Mouse (Mus musculus): ENCODE measurements around the gene Dcaf15. TPM values are rescaled to one million over a fixed set of nuclear protein-coding genes. Genes with fewer than 3 reads are reported as not detected.

The Dcaf15 gene
- polyA plus RNA-seq, 1 experiment, result 108 TPM

DNA sequence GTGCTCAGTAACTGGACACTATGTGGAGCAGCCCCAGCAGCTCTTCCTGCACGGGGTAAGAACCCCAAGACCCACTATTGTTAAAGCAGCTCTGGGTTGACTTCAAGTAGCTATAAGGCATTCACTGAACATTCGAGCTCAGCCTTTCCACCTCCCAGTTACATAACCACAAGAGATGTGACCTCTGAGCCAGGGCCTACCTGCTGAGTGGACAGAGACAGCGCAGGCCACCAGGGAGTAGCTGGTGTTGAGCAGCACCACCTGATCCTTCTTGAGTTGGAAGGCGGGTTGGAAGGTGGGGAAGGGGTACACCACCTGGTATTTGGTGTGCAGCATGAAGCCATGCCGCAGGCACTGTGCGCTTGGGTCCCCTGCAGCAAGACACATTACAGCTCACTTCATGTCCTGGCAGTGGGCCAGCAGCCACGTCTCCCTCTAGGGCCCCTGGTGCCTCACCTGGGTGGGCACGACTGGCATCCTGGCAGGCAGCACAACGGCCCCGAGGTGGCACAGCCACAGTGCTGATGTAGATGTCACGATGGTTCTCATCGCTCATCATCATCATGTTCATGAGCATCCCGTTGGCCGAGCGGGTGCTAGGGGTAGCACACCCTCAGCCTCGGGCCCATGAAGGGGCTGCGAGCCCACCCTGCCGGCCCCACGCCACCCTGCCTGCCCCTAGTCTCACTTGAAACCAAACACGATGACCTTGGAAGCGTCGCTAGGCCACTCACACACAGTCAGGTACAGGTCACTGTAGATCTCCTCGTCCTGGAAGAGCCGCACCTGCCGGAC is 2.9 kb downstream of the Dcaf15 start:
- Histone ChIP-seq H3K36me3 (ENCODE audit: control insufficient read depth, insufficient read depth, low read length) (peaks cover 36% of the 10 kb centered on the region), H3K4me1 (ENCODE audit: control insufficient read depth, insufficient read depth, insufficient read length, low read length) (peaks cover 30% of the 10 kb centered on the region), H3K27me3 (ENCODE audit: control insufficient read depth, insufficient read depth, low read length) (no peaks in the 10 kb centered on the region), H3K27ac (ENCODE audit: insufficient read depth, low read depth, low read length) (no peak overlapping the region), H3K4me3 (ENCODE audit: low read depth, low read length) (no peak overlapping the region)
- 88% methylated on average over 25 of the region's 25 CpGs for WGBS
- TF ChIP-seq CTCF (IDR thresholded peaks at IDR 0.05; ENCODE audit: extremely low read depth, insufficient read length, insufficient replicate concordance, low read depth, low read length) (no peak), POLR2A (IDR thresholded peaks at IDR 0.05; ENCODE audit: low read depth, low read length) (no peak)

DNA sequence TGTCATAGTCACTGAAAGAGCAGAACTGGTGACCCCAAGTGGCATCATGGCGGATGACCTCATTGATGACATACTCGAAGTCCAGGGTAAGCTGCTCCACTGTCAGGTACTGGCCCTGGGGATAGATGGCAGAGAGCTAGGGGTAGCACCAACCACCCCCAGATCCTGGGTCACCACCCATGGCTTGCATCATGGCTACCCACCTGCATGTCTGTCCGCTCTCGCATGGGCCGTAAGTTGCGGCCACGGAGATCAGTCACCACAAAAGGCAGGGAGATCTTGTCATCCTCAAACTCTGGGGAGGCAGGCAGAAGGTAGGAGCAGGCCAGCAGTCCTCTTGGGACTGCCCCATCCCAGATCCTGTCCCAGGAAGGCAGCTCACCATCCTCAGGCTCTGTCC is 6.2 kb downstream of the Dcaf15 start:
- H3K36me3 ChIP-seq (ENCODE audit: control insufficient read depth, insufficient read depth, low read length), result peaks cover 61% of the 10 kb centered on the region
- 94% methylated on average over 7 of the region's 7 CpGs for WGBS
- TF ChIP-seq CTCF (IDR thresholded peaks at IDR 0.05; ENCODE audit: extremely low read depth, insufficient read length, insufficient replicate concordance, low read depth, low read length) (no peak), POLR2A (IDR thresholded peaks at IDR 0.05; ENCODE audit: low read depth, low read length) (no peak)
- no peak overlapping the region for H3K27ac ChIP-seq (ENCODE audit: insufficient read depth, low read depth, low read length)
- no peaks in the 10 kb centered on the region for H3K27me3 ChIP-seq (ENCODE audit: control insufficient read depth, insufficient read depth, low read length)
- peaks cover 21% of the 10 kb centered on the region for H3K4me1 ChIP-seq (ENCODE audit: control insufficient read depth, insufficient read depth, insufficient read length, low read length)
- H3K4me3 ChIP-seq (ENCODE audit: low read depth, low read length), result no peak overlapping the region

DNA sequence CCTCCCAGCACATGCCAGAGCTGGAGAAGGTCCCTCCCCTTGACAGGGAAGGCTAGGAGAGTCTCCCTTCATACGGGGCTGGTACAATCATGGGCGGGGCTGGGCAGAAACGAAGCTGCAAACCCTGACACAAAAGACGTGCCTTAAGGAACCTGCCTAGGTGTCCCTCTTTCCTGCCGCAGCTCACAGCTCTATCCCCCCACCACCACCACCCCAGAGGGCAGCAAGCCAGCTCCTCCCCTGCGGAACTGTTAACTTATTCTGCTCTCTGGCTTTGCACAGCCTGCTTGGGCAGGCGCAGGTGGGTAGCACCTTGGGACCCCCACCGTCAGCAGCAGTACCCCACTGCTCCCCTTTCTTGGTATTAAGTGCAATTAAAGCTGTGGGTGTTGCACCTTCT is 8.5 kb downstream of the Dcaf15 start:
- Histone ChIP-seq H3K4me1 (ENCODE audit: control insufficient read depth, insufficient read depth, insufficient read length, low read length) (peaks cover 6% of the 10 kb centered on the region; the same call in 1 of the 2 replicates), H3K36me3 (ENCODE audit: control insufficient read depth, insufficient read depth, low read length) (peaks cover 65% of the 10 kb centered on the region), H3K4me3 (ENCODE audit: low read depth, low read length) (no peak overlapping the region), H3K27me3 (ENCODE audit: control insufficient read depth, insufficient read depth, low read length) (no peaks in the 10 kb centered on the region), H3K27ac (ENCODE audit: insufficient read depth, low read depth, low read length) (no peak overlapping the region)
- TF ChIP-seq POLR2A (IDR thresholded peaks at IDR 0.05; ENCODE audit: low read depth, low read length) (no peak), CTCF (IDR thresholded peaks at IDR 0.05; ENCODE audit: extremely low read depth, insufficient read length, insufficient replicate concordance, low read depth, low read length) (no peak)
- 63% methylated on average over 8 of the region's 8 CpGs for WGBS

DNA sequence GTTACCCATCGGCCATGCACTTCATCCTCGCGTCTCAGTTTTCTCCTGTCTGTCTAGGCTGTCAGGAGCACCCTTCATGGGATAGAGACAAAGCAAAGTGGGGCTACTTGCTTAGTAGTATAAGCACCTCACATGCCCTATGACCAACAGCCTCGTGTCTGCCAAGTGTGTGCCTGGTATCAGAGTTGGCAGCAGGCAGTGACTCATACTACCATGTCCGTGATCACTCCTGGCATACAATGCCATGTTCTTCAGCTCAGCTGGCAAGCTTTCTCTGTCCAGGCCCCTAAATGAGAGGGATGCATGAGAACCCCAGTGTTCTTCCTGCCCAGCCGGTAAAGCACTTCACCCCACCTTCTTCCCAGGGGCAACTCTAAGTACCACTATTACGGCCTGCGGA is 14.0 kb downstream of the Dcaf15 start:
- TF ChIP-seq CTCF (IDR thresholded peaks at IDR 0.05; ENCODE audit: extremely low read depth, insufficient read length, insufficient replicate concordance, low read depth, low read length), result no peak
- TF ChIP-seq POLR2A (IDR thresholded peaks at IDR 0.05; ENCODE audit: low read depth, low read length), result no peak
- peaks cover 44% of the 10 kb centered on the region for H3K36me3 ChIP-seq (ENCODE audit: control insufficient read depth, insufficient read depth, low read length)
- H3K4me1 ChIP-seq (ENCODE audit: control insufficient read depth, insufficient read depth, insufficient read length, low read length), result peaks cover 18% of the 10 kb centered on the region
- H3K4me3 ChIP-seq (ENCODE audit: low read depth, low read length), result no peak overlapping the region
- H3K27ac ChIP-seq (ENCODE audit: insufficient read depth, low read depth, low read length), result peak overlapping the region; percentile 10; the same call in 1 of the 2 replicates
- no peaks in the 10 kb centered on the region for H3K27me3 ChIP-seq (ENCODE audit: control insufficient read depth, insufficient read depth, low read length)
- 77% methylated on average over 8 of the region's 8 CpGs for WGBS

- Histone ChIP-seq H3K27ac (ENCODE audit: insufficient read depth, low read depth, low read length) (peak overlapping the region; percentile 86), H3K4me3 (ENCODE audit: low read depth, low read length) (no peak overlapping the region), H3K27me3 (ENCODE audit: control insufficient read depth, insufficient read depth, low read length) (no peaks in the 10 kb centered on the region), H3K4me1 (ENCODE audit: control insufficient read depth, insufficient read depth, insufficient read length, low read length) (peaks cover 18% of the 10 kb centered on the region), H3K36me3 (ENCODE audit: control insufficient read depth, insufficient read depth, low read length) (peaks cover 44% of the 10 kb centered on the region)
- no peak for TF ChIP-seq CTCF (IDR thresholded peaks at IDR 0.05; ENCODE audit: extremely low read depth, insufficient read length, insufficient replicate concordance, low read depth, low read length)
- TF ChIP-seq POLR2A (IDR thresholded peaks at IDR 0.05; ENCODE audit: low read depth, low read length), result no peak
- 31% methylated on average over 9 of the region's 9 CpGs for WGBS
Measured at GRCm38 (mm10) chr8:84089277-84089676, 15.3 kb downstream of the Dcaf15 start.

GRCm38 (mm10) chr8:84087821-84088220 is 16.7 kb downstream of the Dcaf15 start:
- peaks cover 42% of the 10 kb centered on the region for H3K36me3 ChIP-seq (ENCODE audit: control insufficient read depth, insufficient read depth, low read length)

DNA sequence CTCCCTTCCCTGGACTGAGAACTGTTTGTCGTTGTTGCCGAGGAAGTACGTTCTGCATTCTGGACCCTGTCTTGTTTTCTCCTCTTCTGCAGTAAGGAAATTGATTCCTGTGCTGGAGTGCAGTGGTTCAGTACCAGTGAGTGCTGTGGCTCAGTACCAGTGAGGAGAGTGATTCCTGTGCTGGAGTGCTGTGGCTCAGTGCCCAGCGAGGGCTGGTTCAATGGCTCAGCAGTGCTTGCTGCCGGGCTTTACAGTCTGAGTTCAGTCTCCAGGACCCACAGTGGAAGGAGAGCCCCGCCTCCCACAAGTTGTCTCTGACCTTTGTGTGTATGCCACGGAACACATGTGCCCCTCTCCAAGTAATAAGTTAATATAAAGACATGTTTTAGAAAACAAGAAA is 17.4 kb downstream of the Dcaf15 start:
- TF ChIP-seq POLR2A (IDR thresholded peaks at IDR 0.05; ENCODE audit: low read depth, low read length), result no peak
- TF ChIP-seq CTCF (IDR thresholded peaks at IDR 0.05; ENCODE audit: extremely low read depth, insufficient read length, insufficient replicate concordance, low read depth, low read length), result no peak
- Histone ChIP-seq H3K27ac (ENCODE audit: insufficient read depth, low read depth, low read length) (no peak overlapping the region), H3K4me3 (ENCODE audit: low read depth, low read length) (no peak overlapping the region), H3K4me1 (ENCODE audit: control insufficient read depth, insufficient read depth, insufficient read length, low read length) (peaks cover 18% of the 10 kb centered on the region), H3K27me3 (ENCODE audit: control insufficient read depth, insufficient read depth, low read length) (no peaks in the 10 kb centered on the region), H3K36me3 (ENCODE audit: control insufficient read depth, insufficient read depth, low read length) (peaks cover 43% of the 10 kb centered on the region)
- 73% methylated on average over 7 of the region's 7 CpGs for WGBS

More at GRCm38 (mm10) chr8:84087821-84088220, 16.7 kb downstream of the Dcaf15 start:
- Histone ChIP-seq H3K4me3 (ENCODE audit: low read depth, low read length) (no peak overlapping the region), H3K27me3 (ENCODE audit: control insufficient read depth, insufficient read depth, low read length) (no peaks in the 10 kb centered on the region), H3K4me1 (ENCODE audit: control insufficient read depth, insufficient read depth, insufficient read length, low read length) (peaks cover 18% of the 10 kb centered on the region), H3K27ac (ENCODE audit: insufficient read depth, low read depth, low read length) (no peak overlapping the region)
- no peak for TF ChIP-seq POLR2A (IDR thresholded peaks at IDR 0.05; ENCODE audit: low read depth, low read length)
- TF ChIP-seq CTCF (IDR thresholded peaks at IDR 0.05; ENCODE audit: extremely low read depth, insufficient read length, insufficient replicate concordance, low read depth, low read length), result no peak
- 95% methylated on average over 14 of the region's 14 CpGs for WGBS
